Mouse (Mus musculus): ENCODE data around the gene Astn2.

DNA sequence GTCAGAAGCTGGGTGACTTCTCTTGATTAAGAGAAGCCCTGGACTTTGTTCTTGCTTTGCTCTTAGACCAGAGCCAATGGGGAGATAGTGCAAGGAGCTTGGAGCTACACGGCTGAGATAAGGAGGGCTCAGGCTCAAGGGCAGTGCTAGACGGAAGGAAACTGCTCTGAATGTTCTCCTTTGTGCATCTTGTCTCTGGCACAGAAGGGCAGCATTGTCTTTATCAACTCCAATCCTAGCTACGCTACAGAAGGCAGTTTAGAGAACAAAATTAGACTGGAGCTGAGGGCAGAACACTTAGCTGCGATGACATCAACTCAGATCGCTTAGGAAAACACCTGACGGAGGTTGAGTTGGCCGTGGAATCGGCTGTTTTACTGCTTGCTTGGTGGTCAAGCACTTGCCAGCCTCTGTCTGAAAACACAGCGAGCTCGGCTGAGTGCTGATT lies 797.2 kb downstream of the Astn2 start:
- TF ChIP-seq GATA1 (IDR thresholded peaks at IDR 0.05; ENCODE audit: borderline replicate concordance, low read length) (no peak), FLI1 (IDR thresholded peaks at IDR 0.05; ENCODE audit: low read length) (no peak)
